Mouse (Mus musculus) kidney, adult 2 months (tissue): Measurements from ENCODE around the gene Sstr3.

ENCODE experiments used
- CTCF ChIP-seq: fragments of 200-500 bp; conservative IDR thresholded peaks from 2 replicates; pipeline ENCODE4 v1.5.1; 2011; ENCODE audit warnings: low read depth, mild to moderate bottlenecking, control low read depth, low read length, moderate library complexity, mixed read lengths; ENCODE audit not compliant: insufficient read depth, insufficient read length
- POLR2A ChIP-seq: fragments of 200-500 bp; IDR thresholded peaks from one replicate; pipeline ENCODE4 v1.6.1; 2011; ENCODE audit warnings: low read depth, low read length, control low read depth

DNA sequence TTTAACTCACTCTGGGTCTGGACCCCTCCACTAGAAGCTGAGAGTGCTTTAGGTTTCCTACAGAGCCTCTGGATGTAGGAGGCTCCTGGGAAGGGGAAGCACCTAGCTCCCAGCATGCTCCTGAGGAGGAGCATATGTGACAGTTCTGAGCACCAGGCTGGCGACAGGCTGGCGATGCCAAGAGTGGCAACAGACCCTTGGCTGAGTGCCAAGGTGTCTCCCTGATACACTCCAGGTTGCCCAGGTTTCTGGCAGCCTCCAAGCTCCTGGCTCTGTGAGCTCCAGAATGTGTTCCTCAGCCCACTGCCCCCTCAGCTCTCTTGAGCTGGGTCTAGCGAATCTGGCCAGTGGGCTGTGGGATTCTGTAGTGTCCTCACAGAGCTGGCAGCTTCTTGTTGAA lies 2.9 kb downstream of the Sstr3 start:
- no peak for TF ChIP-seq CTCF
- no peak for TF ChIP-seq POLR2A
